Mouse (Mus musculus) A20 (cell line): ENCODE data around the gene Gm20906.
"Not testable (repeated sequence)": the region's sequence is repeated elsewhere in the genome, so short reads cannot be mapped to it uniquely, and the experiment has no call there.

ENCODE experiments used
- DNase-seq: peaks from one replicate; pipeline ENCODE4 v3.0.0-alpha.2; 2011; ENCODE audit warnings: low read depth, low spot score

Gene Gm20906

DNA sequence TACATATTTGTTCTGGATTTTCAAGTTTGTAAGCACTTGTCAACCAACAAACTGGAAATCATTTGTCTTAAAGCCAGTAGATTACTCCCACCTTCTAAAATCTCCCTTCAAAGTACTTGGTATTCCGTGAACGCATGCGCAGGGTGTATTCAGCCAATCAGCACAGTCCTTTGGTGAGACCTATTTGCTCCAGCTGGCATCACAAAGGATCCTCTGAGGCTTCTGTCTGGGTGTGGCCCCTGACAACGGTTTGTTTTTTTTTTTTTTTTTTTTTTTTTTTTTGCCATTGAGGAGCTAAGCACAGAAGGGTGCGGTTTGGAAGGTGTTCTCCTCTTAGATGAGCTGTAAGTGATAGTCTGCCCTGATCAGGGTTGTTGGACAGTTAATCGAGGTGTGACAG is at the start of gene Gm20906:
TSS of gene Gm20906 (plus strand) at position 301 of the 400 bp plus-strand sequence.
- not testable (repeated sequence) for DNase-seq
